Mouse (Mus musculus): ENCODE data around the gene Pakap. TPM values are rescaled to one million over a fixed set of nuclear protein-coding genes. Genes with fewer than 3 reads are reported as not detected.

Gene Pakap
- total RNA-seq, 2 experiments from 2014 or later, result 6.7 to 7.0 TPM

- no peak for DNase-seq
Observed at GRCm38 (mm10) chr4:57677916-57678315, 109.9 kb downstream of the Pakap start.

DNA sequence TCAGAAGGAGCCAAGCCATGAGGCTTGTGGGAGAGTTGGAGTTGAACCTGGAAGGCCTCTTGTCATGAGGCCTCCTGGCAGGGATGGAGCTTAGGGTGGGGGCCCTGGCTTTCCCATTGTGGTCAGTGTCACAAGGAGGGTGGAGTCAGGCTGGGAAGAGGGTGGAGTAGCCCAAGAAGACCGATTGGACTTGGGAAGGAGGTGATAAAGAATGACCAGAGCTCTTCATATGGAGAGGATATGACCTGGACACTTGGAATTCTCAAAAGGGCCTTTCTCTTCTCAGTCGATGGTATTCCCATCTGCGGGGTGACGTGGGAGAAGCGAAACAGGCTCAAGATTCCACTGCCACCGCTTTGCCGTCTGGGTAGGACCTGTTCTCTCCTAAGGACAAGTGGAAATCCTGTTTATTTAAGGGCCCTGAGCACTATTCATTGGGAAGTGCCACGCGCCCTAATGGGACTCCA is 111.0 kb downstream of the Pakap start:
- peak; percentile 66 for DNase-seq

- DNase-seq, result no peak
Observed at GRCm38 (mm10) chr4:57680186-57680585, 112.2 kb downstream of the Pakap start.

- DNase-seq, result peak; percentile 43
Observed at GRCm38 (mm10) chr4:57681511-57681910, 113.5 kb downstream of the Pakap start.

DNA sequence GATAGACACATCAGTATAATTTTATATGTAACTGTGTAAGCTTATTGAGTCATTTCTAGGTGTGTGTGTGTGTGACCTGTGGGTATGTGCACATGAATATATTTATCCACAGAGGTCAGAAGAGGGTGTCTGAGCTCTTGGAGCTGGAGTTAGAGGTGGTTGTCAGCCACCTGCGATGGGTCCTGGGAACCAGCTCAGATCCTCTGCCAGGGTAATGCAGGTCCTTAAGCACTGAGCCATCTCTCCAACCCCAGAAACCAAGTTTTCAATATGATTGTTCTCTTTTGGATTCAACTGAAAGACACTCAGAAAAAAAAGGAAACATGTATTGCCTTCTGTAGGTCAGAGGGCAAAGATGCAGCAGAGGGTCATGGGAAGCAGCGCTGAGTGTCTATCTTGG is 114.4 kb downstream of the Pakap start:
- no peak for DNase-seq

GRCm38 (mm10) chr4:57682944-57683343 is 115.0 kb downstream of the Pakap start:
- no peak for DNase-seq

GRCm38 (mm10) chr4:57684676-57685215 is 116.8 kb downstream of the Pakap start:
- no peak for DNase-seq

GRCm38 (mm10) chr4:57686736-57687135 is 118.8 kb downstream of the Pakap start:
- no peak for DNase-seq

GRCm38 (mm10) chr4:57687583-57687982 is 119.6 kb downstream of the Pakap start:
- no peak for DNase-seq

GRCm38 (mm10) chr4:57688131-57688530 is 120.2 kb downstream of the Pakap start:
- no peak for DNase-seq

GRCm38 (mm10) chr4:57690001-57690400 is 122.0 kb downstream of the Pakap start:
- peak; percentile 15 for DNase-seq

DNA sequence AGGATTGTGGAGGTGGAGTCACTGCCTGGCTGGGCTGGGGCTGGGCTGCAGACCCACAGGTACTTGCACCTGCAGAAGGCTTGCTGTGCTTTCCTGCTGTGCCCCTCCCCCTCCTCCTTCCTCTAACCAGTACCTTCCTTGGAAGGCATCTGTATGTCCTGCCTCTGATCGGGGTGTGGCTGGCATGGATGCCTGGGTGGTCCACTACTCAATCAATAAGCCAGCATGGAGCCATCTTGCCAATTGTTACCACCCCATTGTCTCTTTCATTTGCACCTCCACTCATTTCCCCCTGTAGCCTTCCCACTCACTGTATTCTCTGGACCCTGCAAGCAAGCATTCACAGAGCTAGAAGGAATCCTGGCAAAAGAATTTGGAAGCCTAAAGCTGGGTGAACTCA is 122.8 kb downstream of the Pakap start:
- DNase-seq, result no peak

DNA sequence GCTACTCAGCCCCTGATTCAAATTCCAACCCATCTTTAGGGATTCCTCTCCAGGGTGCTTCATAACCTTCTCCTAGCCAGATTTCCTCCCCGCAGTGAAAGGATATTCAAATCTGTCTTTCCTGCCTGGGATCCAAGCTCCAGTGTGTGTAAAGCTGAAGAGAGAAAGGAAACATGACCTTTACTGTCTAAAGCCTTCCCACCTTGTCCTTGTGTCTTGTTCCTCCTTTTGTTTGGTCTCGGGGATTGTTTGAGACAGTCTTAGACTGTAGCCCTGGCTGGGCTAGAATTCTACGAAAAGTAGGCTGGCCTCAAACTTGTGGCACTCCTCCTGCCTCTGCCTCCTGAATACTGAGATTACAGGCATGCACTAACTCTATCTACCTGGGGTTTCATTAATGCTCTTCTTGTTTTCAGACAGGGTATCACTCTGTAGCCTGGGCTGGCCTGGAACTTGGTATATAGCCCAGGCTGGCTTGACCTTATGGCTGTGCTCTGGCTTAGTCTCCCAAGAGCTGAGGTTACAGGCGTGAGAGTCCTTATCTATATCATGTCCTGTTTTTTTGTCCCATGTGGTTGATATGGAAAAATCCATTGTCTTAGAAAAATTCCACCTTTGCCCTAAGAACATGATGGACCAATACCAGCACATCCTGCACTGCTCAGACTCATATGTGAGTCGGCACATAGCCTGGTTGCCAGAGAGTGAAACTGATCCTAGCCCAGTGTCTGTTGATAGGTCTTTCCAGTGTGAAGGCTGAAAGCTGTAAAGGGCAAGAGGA is 126.6 kb downstream of the Pakap start:
- no peak for DNase-seq

GRCm38 (mm10) chr4:57696955-57697354 is 129.0 kb downstream of the Pakap start:
- DNase-seq, result no peak

- no peak for DNase-seq
Observed at GRCm38 (mm10) chr4:57697918-57698611, 130.1 kb downstream of the Pakap start.

DNA sequence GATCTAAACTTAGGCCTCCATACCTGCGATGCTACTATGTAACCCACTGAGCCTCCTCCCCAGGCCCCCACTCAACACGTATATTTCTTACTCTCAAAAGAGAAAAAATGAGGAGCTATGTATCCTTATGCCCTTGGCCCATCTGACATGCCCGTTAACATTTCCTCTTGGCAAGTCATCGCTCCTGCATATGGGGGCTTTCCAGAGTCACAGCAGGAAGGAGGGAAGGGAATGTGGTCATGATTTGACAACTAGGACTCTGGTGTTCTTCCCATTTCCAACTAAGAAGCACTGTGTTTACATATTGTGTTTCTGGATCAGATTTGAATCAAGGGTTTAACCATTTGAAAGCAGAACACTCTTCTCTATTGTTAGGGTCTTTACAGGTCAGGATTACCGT is 133.6 kb downstream of the Pakap start:
- DNase-seq, result no peak

GRCm38 (mm10) chr4:57703574-57704470 is 135.8 kb downstream of the Pakap start:
- no peak for DNase-seq

DNA sequence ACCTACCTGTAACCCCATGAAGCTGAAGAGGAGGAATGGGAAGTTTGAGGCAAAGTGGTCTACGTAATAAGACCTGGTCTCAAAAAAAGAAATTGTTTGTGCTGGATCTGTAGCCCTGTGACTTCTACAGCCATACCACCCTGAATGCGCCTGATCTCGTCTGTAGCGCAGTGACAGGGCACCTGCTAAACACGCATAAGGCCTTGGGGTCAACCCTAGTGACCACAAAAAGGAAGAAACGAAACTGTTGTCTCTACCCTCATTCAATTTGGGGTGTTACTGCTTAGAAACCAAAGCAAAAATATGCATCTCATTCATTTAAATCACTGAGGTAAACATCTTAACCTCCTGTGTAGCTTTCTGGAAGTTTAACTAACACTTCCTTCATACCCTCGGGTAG is 136.6 kb downstream of the Pakap start:
- no peak for DNase-seq

- no peak for DNase-seq
Observed at GRCm38 (mm10) chr4:57715849-57716248, 147.9 kb downstream of the Pakap start.

GRCm38 (mm10) chr4:57716735-57717134 is 148.8 kb downstream of the Pakap start:
- DNase-seq, result no peak

DNA sequence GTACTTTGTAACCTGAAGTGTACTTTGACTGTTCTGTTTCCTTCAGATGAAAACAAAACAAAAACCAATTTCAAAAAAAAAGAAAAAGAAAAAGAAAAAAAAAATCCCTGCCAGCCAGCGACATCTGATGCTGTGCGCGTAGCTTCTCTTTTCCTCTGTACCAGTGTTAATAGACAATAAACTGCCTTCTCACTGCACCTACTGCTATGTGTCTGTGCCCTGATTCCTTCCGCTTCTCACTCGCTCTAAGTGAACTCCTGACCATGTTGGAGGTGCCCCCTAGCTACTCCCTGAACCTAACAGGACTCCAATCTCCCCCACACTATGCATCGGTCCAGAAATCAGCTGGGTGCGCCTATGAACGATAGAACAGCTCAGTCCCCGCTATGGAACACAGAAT is 149.4 kb downstream of the Pakap start, which contains the start of gene Akap2:
Gene Akap2 (plus strand): TSS at position 304 of the 400 bp plus-strand sequence.
- no peak for DNase-seq

DNA sequence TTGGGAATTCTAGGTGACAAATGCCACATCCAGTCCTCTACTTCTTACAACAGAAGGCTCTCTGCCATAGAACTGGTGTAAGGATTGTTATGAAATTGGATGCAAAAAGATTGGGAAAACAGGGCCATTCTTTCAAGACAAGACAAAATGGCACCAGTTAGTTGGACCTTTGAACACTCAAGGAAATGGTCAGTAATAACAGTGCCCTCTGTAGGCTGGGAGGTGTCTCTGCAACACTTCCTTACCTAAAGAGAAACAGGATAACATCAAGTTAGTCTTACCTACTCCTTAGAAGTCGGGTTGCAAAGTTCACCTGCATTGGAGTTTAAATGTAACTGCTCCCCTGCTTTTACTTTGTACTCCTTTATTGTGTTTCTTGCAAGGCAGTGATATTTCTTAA is 151.4 kb downstream of the Pakap start:
- DNase-seq, result no peak
